Mouse (Mus musculus) heart, postnatal 0 days (tissue): ENCODE measurements around the gene Gstm1.

Experiments
- CTCF ChIP-seq: IDR thresholded peaks from 2 replicates; pipeline ENCODE4 v1.5.1; 2016; ENCODE audit warnings: antibody characterized with exemption, control low read depth, low read depth
- EP300 ChIP-seq: IDR thresholded peaks from 2 replicates; pipeline ENCODE4 v1.6.1; 2016; ENCODE audit warnings: antibody characterized with exemption, low read depth

- no peak for TF ChIP-seq CTCF
- no peak for TF ChIP-seq EP300
Measured at GRCm38 (mm10) chr3:107998591-107998990, 19.2 kb downstream of the Gstm1 start.
